Mouse (Mus musculus) neural tube, embryonic 13.5 days (tissue): Measurements from ENCODE around the gene Bgn. TPM values are rescaled to one million over a fixed set of nuclear protein-coding genes. Genes with fewer than 3 reads are reported as not detected.

ENCODE experiments used
- ATAC-seq: fragments of 200-750 bp; cut with Nextera tagmentation; 2 replicates; pipeline ENCODE4 v1.8.0; 2017; ENCODE audit warnings: low read depth, mild to moderate bottlenecking, moderate TSS enrichment, moderate library complexity
- H3K27ac ChIP-seq: fragments of 300-500 bp; sonication (generic); replicated peaks from 2 replicates; pipeline ENCODE4 v1.5.1; 2015; ENCODE audit warnings: moderate library complexity, mild to moderate bottlenecking, inconsistent platforms
- H3K27me3 ChIP-seq: fragments of 300-500 bp; sonication (generic); 2 replicates; pipeline ENCODE4 v1.6.1; 2015; ENCODE audit warnings: mild to moderate bottlenecking, inconsistent platforms
- H3K36me3 ChIP-seq: fragments of 300-500 bp; sonication (generic); 2 replicates; pipeline ENCODE4 v1.6.1; 2015; ENCODE audit warnings: mild to moderate bottlenecking, inconsistent platforms
- H3K4me1 ChIP-seq: fragments of 300-500 bp; sonication (generic); replicated peaks from 2 replicates; pipeline ENCODE4 v1.6.1; 2015; ENCODE audit warnings: inconsistent platforms
- H3K4me2 ChIP-seq: fragments of 300-500 bp; sonication (generic); 2 replicates; pipeline ENCODE4 v1.6.1; 2015; ENCODE audit warnings: inconsistent platforms, mild to moderate bottlenecking, moderate library complexity
- H3K4me3 ChIP-seq: fragments of 300-500 bp; sonication (generic); 2 replicates; pipeline ENCODE4 v1.5.1; 2015; ENCODE audit warnings: mild to moderate bottlenecking, inconsistent platforms
- H3K9ac ChIP-seq: fragments of 300-500 bp; sonication (generic); 2 replicates; pipeline ENCODE4 v1.6.1; 2015; ENCODE audit warnings: moderate library complexity, mild to moderate bottlenecking, inconsistent platforms
- H3K9me3 ChIP-seq: fragments of 300-500 bp; sonication (generic); 2 replicates; pipeline ENCODE4 v1.6.1; 2016; ENCODE audit warnings: inconsistent platforms
- WGBS: fragments of 180-500 bp; shearing (Covaris S2); methylation state at CpG from one replicate; pipeline ENCODE4 v1.1.7; 2015; 5-methylcytosine and 5-hydroxymethylcytosine counted together
- polyA plus RNA-seq: library from polyadenylated mRNA; unstranded; fragments of >200 nt; fragmentation: Nextera tagmentation; extraction: Ambion mirVana; gene quantifications from 2 replicates; pipeline ENCODE4 v1.2.1, GENCODE M21; 2015

The Bgn gene
- polyA plus RNA-seq, 1 experiment from 2014 or later, result 32.8 TPM

DNA sequence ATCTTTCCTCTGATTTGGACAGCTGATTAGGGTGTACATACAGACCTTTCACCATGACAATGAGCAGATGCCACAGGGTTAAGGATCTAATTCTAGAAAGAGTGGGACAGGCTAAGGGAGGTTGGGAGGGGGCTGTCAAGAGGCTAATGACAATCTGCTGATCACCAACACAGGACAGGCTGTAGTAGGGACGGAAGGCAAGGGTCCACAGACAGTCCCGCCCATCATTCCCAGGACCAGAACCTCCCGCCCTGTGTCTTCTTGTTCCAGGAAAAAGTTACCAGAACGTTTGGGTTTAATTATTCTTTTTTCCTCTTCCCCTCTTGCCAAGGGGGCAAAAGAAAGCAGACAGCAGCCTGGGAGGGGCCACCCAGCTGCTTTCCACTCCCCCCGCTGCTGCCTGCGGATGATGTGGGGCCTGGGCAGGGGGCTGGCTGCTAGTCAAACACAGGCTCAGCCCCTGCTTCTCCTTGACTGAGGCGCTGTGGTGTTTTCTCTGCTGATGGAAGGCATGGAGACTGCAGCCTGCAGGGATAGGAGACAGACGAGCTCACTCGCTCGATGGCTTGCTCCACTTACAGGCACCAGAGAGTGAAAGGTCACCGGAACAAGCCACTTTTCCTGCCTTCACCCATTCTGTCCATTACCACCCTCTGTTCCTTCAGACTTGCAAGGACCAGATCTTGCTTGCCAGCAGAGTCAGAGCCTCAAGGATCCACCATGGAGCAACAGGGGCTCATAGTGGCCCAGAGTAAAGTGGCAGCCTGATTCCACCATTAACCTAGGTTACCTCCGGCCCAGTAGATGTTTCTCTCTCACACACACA is 8.8 kb upstream of the Bgn start:
- Histone ChIP-seq H3K9me3 (no peaks in the 10 kb centered on the region), H3K9ac (no peak overlapping the region), H3K4me1 (no peaks in the 10 kb centered on the region), H3K27me3 (no peaks in the 10 kb centered on the region), H3K36me3 (no peaks in the 10 kb centered on the region), H3K27ac (no peak overlapping the region), H3K4me3 (no peak overlapping the region), H3K4me2 (no peak overlapping the region)
- WGBS, result 66% methylated on average over 12 of the region's 12 CpGs
- no peak for ATAC-seq

DNA sequence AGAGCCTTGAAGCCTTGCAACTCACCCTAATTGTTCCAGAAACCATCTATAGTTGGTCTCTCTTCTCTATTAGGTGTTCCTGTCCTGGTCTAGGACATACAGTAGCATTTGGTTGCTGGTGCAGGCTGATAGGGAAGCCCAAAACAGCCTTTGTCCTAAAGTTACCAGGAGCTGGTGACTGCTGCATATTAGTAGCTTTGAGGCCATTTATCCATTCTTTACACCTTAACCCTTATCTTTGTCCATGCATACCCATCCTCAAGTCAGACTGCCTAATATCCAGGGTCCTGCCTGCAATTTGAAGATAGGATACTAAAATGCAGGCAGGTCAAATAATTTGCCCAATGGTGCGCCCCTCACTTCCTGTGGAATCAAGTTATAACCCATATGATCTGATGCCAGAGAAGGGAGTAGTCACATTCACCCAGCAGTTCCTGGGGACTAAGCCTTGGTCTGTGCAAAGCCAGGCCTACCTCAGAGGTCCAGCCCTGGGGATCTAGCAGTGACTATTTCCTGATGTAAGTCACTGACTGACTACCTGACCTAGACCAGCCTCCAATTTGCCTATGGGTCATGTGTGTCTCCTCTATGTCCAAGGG is 7.6 kb upstream of the Bgn start:
- H3K4me1 ChIP-seq, result no peaks in the 10 kb centered on the region
- H3K27me3 ChIP-seq, result no peaks in the 10 kb centered on the region
- H3K9me3 ChIP-seq, result no peaks in the 10 kb centered on the region
- no peak for ATAC-seq
- no peak overlapping the region for H3K4me3 ChIP-seq
- no peak overlapping the region for H3K4me2 ChIP-seq
- no peak overlapping the region for H3K27ac ChIP-seq
- H3K36me3 ChIP-seq, result no peaks in the 10 kb centered on the region
- no peak overlapping the region for H3K9ac ChIP-seq
- WGBS, result 96% methylated on average over 1 of the region's 1 CpGs

DNA sequence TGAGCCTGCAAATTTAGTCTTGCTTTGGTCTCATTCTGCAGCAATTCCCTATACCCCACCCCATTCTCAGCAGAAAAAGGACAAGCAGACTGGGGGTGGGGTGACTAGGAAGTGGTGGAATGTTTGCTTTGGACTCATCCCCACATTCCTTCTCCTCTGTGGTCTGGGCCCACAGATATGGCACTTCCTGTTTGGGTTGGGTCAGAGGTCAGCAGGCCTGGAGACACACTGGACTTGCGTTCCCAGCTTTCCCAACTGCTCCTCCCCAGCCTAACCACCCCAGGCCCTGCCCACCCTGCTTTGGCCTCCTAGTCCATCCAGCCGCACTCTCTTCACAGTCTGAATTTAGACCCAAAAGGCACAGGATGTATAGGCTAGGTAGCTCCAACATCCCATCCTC is 6.8 kb upstream of the Bgn start:
- H3K9me3 ChIP-seq, result no peaks in the 10 kb centered on the region
- no peak overlapping the region for H3K4me2 ChIP-seq
- no peak overlapping the region for H3K4me3 ChIP-seq
- H3K36me3 ChIP-seq, result no peaks in the 10 kb centered on the region
- no peaks in the 10 kb centered on the region for H3K27me3 ChIP-seq
- H3K27ac ChIP-seq, result no peak overlapping the region
- no peak overlapping the region for H3K9ac ChIP-seq
- H3K4me1 ChIP-seq, result no peaks in the 10 kb centered on the region
- no peak for ATAC-seq
- 77% methylated on average over 2 of the region's 2 CpGs for WGBS

DNA sequence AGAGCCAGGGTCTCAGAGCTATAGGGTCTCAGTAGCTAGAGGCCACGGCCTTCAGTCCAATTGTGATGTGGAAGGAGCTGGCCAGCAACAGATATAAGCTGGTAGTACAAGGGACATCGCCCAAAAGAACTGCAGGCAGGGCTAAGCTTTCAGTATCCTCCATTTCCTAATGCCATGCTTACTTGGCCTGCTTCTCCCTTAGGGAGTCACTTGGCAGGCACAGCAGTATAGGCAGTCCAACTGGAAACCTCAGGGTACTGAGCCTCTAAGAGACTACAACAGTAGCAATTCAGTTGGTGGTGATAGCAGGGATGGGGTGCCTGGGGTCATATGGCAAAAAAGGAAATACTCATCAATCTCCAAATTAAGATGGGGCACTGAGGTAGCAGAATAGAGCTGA is 5.9 kb upstream of the Bgn start:
- no peaks in the 10 kb centered on the region for H3K9me3 ChIP-seq
- no peak for ATAC-seq
- H3K9ac ChIP-seq, result no peak overlapping the region
- H3K4me2 ChIP-seq, result no peak overlapping the region
- no peaks in the 10 kb centered on the region for H3K36me3 ChIP-seq
- H3K27me3 ChIP-seq, result no peaks in the 10 kb centered on the region
- H3K4me3 ChIP-seq, result no peak overlapping the region
- no peaks in the 10 kb centered on the region for H3K4me1 ChIP-seq
- no peak overlapping the region for H3K27ac ChIP-seq
- WGBS, result 81% methylated on average over 2 of the region's 2 CpGs

DNA sequence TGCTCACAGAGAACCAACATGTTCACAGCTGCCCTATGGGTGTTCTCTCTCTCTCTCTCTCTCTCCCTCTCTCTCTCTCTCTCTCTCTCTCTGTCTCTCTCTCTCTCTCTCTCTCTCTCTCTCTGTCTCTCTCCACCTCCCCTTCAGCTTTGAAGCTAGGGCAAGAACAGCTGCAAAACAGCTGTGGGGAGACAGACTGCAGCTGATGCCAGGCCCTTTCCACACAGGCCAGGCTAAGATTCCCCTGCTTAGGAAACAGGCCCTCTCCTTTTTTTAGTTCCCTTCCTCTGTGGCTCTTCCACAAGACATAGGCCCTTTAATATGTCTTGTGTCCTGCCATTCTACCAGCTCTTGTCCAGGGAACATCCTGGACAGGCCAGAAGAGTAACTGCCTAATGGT is 3.7 kb upstream of the Bgn start:
- Histone ChIP-seq H3K4me1 (no peaks in the 10 kb centered on the region), H3K4me2 (no peak overlapping the region), H3K9me3 (no peaks in the 10 kb centered on the region), H3K27me3 (no peaks in the 10 kb centered on the region), H3K36me3 (no peaks in the 10 kb centered on the region), H3K4me3 (no peak overlapping the region), H3K27ac (no peak overlapping the region), H3K9ac (no peak overlapping the region)
- no peak for ATAC-seq

DNA sequence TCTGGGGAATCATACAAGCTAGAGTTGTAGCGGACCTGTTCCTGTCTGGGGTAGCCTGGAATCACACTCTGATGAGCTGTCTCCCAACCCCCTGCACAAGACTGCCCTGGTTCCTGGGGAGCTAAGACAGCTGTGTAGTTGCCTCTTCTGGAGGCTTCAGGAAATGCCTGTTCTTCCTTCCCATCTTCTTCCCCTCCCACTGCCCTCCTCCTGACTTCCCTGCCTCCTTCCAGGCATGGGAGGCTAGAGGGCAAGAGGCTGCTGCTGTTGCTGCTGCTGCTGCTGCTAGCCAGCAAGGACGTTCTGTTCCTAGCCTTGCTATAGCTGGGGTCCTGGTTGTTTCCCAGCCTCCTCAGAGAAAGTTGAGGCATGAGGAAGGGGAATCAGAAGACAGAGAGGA is 3.1 kb upstream of the Bgn start:
- Histone ChIP-seq H3K36me3 (no peaks in the 10 kb centered on the region), H3K27ac (no peak overlapping the region), H3K9ac (no peak overlapping the region), H3K27me3 (no peaks in the 10 kb centered on the region), H3K4me2 (no peak overlapping the region), H3K9me3 (no peaks in the 10 kb centered on the region), H3K4me3 (no peak overlapping the region), H3K4me1 (no peaks in the 10 kb centered on the region)
- no peak for ATAC-seq
- WGBS, result 46% methylated on average over 2 of the region's 2 CpGs

DNA sequence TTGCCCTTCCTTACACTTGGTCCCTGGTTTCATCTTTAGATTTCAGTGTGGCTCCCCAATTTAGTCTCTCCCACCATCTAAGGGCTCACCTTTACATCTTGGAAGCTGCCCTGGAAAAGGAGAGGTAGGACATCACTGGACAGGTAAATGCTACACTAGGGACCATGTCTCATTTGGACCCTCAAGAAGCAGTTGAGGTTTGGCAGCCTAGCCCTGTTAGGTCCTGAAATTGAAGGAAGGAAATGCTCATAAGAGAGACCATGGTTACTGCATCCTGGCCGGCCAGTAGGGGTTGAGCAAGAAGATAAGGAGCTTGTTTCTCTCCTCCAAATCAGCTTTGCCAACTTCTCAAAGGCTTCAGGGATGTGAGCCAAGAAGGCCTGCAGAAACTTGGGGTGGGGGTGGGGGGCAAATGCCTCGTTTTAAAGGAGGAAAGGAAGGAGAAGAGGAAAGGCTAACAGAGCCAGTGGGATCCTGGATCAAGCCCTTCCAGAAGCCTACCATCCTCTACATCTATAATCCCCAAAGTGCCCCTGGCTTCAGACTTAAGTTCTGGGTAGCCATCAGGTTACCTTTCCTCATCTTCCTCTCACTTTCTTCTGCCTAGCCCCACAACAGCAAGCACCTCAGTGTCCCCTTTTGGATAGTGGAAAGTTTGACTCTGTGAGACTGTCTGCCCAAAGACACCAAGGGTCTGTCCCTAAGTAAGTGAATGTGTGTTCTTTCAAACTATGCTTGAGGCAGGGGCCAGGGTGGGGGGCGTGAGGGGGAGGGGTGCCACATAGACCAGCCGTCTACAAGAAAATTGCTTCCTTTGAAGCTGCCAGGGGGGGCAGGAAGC is 539 bp upstream of the Bgn start:
- Histone ChIP-seq H3K4me1 (no peaks in the 10 kb centered on the region), H3K9ac (no peak overlapping the region), H3K27me3 (no peaks in the 10 kb centered on the region), H3K4me3 (no peak overlapping the region), H3K27ac (no peak overlapping the region), H3K4me2 (peak overlapping the region; percentile 37), H3K9me3 (no peaks in the 10 kb centered on the region), H3K36me3 (no peaks in the 10 kb centered on the region)
- ATAC-seq, result no peak
- 51% methylated on average over 3 of the region's 4 CpGs for WGBS

DNA sequence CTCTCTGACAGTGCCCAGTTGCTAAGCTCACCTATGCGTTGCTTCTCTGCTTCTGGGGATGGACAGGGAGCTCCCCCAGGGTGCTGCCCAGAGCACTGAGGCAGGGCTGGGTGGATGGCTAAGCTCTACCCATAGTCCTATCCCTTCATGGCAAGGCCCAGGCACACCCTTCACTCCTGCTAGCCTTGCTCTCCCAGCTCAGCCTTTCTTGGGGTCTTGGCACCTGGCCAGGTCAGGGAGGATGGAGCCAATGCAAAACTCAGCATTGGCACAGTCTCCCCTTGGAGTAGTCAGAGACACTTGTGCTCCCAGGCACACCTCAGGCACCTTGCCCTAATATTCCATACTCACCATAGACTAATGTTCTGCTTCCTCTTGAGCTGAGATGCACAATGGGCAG is 674 bp downstream of the Bgn start:
- H3K27me3 ChIP-seq, result no peaks in the 10 kb centered on the region
- 75% methylated on average over 1 of the region's 1 CpGs for WGBS
- H3K9ac ChIP-seq, result 0 out of 2 replicates have a peak overlapping the region, but pooled peaks have one; percentile 31
- H3K4me1 ChIP-seq, result no peaks in the 10 kb centered on the region
- peak overlapping the region; percentile 23 for H3K4me3 ChIP-seq
- ATAC-seq, result no peak
- H3K9me3 ChIP-seq, result no peaks in the 10 kb centered on the region
- H3K27ac ChIP-seq, result no peak overlapping the region
- no peaks in the 10 kb centered on the region for H3K36me3 ChIP-seq
- peak overlapping the region; percentile 37 for H3K4me2 ChIP-seq

DNA sequence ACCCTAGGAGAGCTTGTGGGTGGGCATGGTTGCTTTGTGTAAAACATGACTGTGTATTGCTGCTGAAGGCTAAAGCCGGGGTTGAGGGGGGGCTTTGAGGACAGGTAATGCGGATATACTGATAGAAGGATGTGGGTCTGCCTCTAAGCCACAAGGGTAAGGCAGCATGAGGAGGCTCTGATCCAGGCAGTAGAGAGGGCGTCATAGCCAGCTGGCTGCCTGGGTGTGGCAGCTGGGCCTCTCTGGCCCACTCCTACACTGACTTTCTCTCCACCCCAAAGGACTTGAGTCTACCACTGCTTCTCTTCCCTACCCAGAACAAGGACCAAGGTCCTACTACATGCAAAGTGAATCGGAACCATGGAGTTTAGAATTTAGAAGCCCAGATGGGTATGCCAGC is 1.5 kb downstream of the Bgn start:
- WGBS, result 92% methylated on average over 4 of the region's 4 CpGs
- no peak for ATAC-seq
- no peaks in the 10 kb centered on the region for H3K36me3 ChIP-seq
- H3K27ac ChIP-seq, result no peak overlapping the region
- no peaks in the 10 kb centered on the region for H3K4me1 ChIP-seq
- H3K9me3 ChIP-seq, result no peaks in the 10 kb centered on the region
- H3K9ac ChIP-seq, result no peak overlapping the region
- peak overlapping the region; percentile 37 for H3K4me2 ChIP-seq
- H3K27me3 ChIP-seq, result no peaks in the 10 kb centered on the region
- 0 out of 2 replicates have a peak overlapping the region, but pooled peaks have one; percentile 23 for H3K4me3 ChIP-seq

DNA sequence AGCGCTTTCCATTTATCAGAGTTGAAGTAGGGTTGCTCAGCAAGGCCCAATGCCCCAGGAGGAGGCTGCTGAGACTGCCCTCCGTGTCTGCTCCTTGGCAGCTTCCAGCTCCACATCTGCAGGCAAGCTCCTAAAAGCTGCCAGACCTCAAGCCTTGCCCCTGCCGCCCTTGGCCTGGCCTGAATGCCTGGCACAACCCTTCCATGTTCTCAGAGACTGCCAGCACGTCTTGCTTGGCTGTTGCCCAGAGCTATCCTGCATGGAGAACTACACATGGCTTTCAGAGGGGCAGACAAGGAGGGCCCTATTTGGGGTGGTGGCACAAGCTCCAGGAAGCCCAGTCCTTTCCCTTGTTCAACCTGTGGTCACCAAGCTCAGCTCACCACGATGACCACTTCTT is 3.5 kb downstream of the Bgn start:
- Histone ChIP-seq H3K9ac (no peak overlapping the region), H3K36me3 (no peaks in the 10 kb centered on the region), H3K27ac (no peak overlapping the region), H3K4me3 (no peak overlapping the region), H3K27me3 (no peaks in the 10 kb centered on the region), H3K4me2 (no peak overlapping the region), H3K4me1 (no peaks in the 10 kb centered on the region), H3K9me3 (no peaks in the 10 kb centered on the region)
- 73% methylated on average over 5 of the region's 5 CpGs for WGBS
- ATAC-seq, result no peak

DNA sequence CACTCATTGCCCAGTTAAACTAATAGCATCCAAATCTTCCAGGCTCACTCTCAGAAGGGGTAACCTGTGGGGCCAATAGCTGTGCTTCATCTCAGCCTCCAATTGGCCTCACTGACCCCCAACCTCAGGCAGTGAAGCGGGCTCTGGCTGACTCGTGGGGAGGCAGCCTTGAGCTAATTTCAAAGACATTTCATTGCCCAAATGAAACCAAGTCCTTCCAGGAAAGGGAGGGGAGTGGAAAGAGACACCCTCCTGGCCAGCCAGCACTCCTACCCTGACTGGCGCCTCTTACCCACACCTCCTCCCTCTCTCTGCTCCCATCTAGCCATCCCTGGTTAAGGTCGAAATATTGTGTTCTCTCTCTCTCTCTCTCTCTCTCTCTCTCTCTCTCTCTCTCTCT is 6.8 kb downstream of the Bgn start:
- no peaks in the 10 kb centered on the region for H3K4me1 ChIP-seq
- no peak overlapping the region for H3K4me2 ChIP-seq
- H3K27me3 ChIP-seq, result no peaks in the 10 kb centered on the region
- H3K9me3 ChIP-seq, result no peaks in the 10 kb centered on the region
- no peak overlapping the region for H3K9ac ChIP-seq
- no peak for ATAC-seq
- WGBS, result 82% methylated on average over 4 of the region's 4 CpGs
- H3K27ac ChIP-seq, result no peak overlapping the region
- H3K4me3 ChIP-seq, result no peak overlapping the region
- no peaks in the 10 kb centered on the region for H3K36me3 ChIP-seq

DNA sequence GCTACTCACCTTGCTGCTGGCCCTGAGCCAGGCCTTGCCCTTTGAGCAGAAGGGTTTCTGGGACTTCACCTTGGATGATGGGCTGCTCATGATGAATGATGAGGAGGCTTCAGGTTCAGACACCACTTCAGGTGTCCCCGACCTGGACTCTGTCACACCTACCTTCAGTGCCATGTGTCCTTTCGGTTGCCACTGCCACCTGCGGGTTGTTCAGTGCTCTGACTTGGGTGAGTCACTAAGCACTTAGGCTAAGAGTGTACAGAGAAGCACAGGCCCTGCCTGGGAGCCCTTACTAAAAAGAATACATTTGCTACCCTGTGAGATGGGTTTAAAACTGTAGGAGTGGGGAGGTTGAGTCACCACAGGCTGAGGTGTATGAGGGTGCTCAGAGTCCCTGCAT is 7.4 kb downstream of the Bgn start:
- Histone ChIP-seq H3K27me3 (no peaks in the 10 kb centered on the region), H3K4me2 (no peak overlapping the region), H3K27ac (no peak overlapping the region), H3K9ac (no peak overlapping the region), H3K4me1 (no peaks in the 10 kb centered on the region), H3K9me3 (no peaks in the 10 kb centered on the region), H3K4me3 (no peak overlapping the region), H3K36me3 (no peaks in the 10 kb centered on the region)
- 82% methylated on average over 3 of the region's 3 CpGs for WGBS
- ATAC-seq, result no peak
